Comparison of ENCODE assay signal across 13 mouse cellular contexts in genomic region chr11:11960227-11960626, GRCm38 (mm10).
DNase-seq lines count a peak whose midpoint lies in the region; ATAC-seq and TF ChIP-seq lines count a peak whose summit lies in the region.
"Had no signal": no experiment of that assay in that cellular context is flagged by ENCODE, and none has a peak within 500 bp of the region (broad histone marks: within the 10 kb centered on the region; RNA-seq: fewer than 3 reads in every experiment).

No protein-coding gene starts in this region.

- H3K36me3 ChIP-seq in heart, embryonic 12.5 days: peaks cover 10% of the 10 kb centered on the region
- peaks cover 3% of the 10 kb centered on the region; the same call in 1 of the 2 replicates for H3K36me3 ChIP-seq in lung, embryonic 16.5 days (ENCODE audit: control insufficient read depth, insufficient read depth, low read length)
- peaks cover 11% of the 10 kb centered on the region; the same call in 1 of the 2 replicates for H3K36me3 ChIP-seq in heart, postnatal 0 days (replicated peaks; ENCODE audit: control insufficient read depth, insufficient read depth, low read length)
- H3K36me3 ChIP-seq in stomach, embryonic 15.5 days: no peaks in the 10 kb centered on the region
- H3K36me3 ChIP-seq: hindbrain, embryonic 15.5 days had no signal

- H3K9ac ChIP-seq in heart, embryonic 12.5 days: 0 out of 2 replicates have a peak overlapping the region, but pooled peaks have one; percentile 46
- H3K9ac ChIP-seq in lung, embryonic 16.5 days (ENCODE audit: low read length): peak overlapping the region; percentile 28; the same call in 1 of the 2 replicates
- H3K9ac ChIP-seq in heart, postnatal 0 days (replicated peaks; ENCODE audit: low read depth, low read length): 0 out of 2 replicates have a peak overlapping the region, but pooled peaks have one; percentile 1
- H3K9ac ChIP-seq in stomach, embryonic 15.5 days: no peak overlapping the region
- H3K9ac ChIP-seq: hindbrain, embryonic 15.5 days had no signal

- TF ChIP-seq POLR2A in lung, adult 2 months (IDR thresholded peaks at IDR 0.05; ENCODE audit: borderline replicate concordance, extremely low read depth, low read depth, low read length): no peak

- peaks cover 77% of the 10 kb centered on the region for H3K4me1 ChIP-seq in heart, embryonic 12.5 days (replicated peaks)
- peaks cover 58% of the 10 kb centered on the region for H3K4me1 ChIP-seq in lung, embryonic 16.5 days (replicated peaks; ENCODE audit: control insufficient read depth, insufficient read depth, low read length)
- peaks cover 4% of the 10 kb centered on the region; the same call in 1 of the 2 replicates for H3K4me1 ChIP-seq in lung, adult 2 months (ENCODE audit: control insufficient read depth, insufficient read depth, low read length)
- H3K4me1 ChIP-seq in heart, postnatal 0 days (ENCODE audit: control insufficient read depth, insufficient read depth): peaks cover 72% of the 10 kb centered on the region
- H3K4me1 ChIP-seq in stomach, embryonic 15.5 days: peaks cover 37% of the 10 kb centered on the region

- no peaks in the 10 kb centered on the region for H3K27me3 ChIP-seq in heart, embryonic 12.5 days (replicated peaks)
- H3K27me3 ChIP-seq in lung, embryonic 16.5 days (ENCODE audit: control insufficient read depth, insufficient read depth, low read depth, low read length): no peaks in the 10 kb centered on the region
- no peaks in the 10 kb centered on the region for H3K27me3 ChIP-seq in heart, postnatal 0 days (ENCODE audit: control insufficient read depth, insufficient read depth, low read length)
- H3K27me3 ChIP-seq in stomach, embryonic 15.5 days (replicated peaks): no peaks in the 10 kb centered on the region
- H3K27me3 ChIP-seq: hindbrain, embryonic 15.5 days had no signal

- TF ChIP-seq EP300 in heart, postnatal 0 days (IDR thresholded peaks at IDR 0.05; ENCODE audit: low read depth): no peak

- no peaks in the 10 kb centered on the region for H3K9me3 ChIP-seq in heart, embryonic 12.5 days (replicated peaks)
- no peaks in the 10 kb centered on the region for H3K9me3 ChIP-seq in lung, embryonic 16.5 days (ENCODE audit: control insufficient read depth, low read length)
- no peaks in the 10 kb centered on the region for H3K9me3 ChIP-seq in heart, postnatal 0 days (replicated peaks; ENCODE audit: control insufficient read depth, low read length)
- no peaks in the 10 kb centered on the region for H3K9me3 ChIP-seq in stomach, embryonic 15.5 days
- H3K9me3 ChIP-seq: hindbrain, embryonic 15.5 days had no signal

- H3K27ac ChIP-seq in heart, embryonic 12.5 days (ENCODE audit: poor library complexity, severe bottlenecking): peak overlapping the region; percentile 90
- H3K27ac ChIP-seq in lung, embryonic 16.5 days (ENCODE audit: low read length): peak overlapping the region; percentile 76
- H3K27ac ChIP-seq in heart, postnatal 0 days (ENCODE audit: low read depth): peak overlapping the region; percentile 98
- peak overlapping the region; percentile 87; the same call in 1 of the 2 replicates for H3K27ac ChIP-seq in stomach, embryonic 15.5 days
- H3K27ac ChIP-seq in layer of hippocampus, adult 2 months: no peak overlapping the region

- intact Hi-C loops in heart, postnatal 10 days (cut with DNase I): no loop called here

- no peak for ATAC-seq in heart, embryonic 12.5 days (ENCODE audit: insufficient number of reproducible peaks, low FRiP score)
- no peak for ATAC-seq in lung, embryonic 16.5 days (ENCODE audit: low read depth)
- no peak for ATAC-seq in heart, postnatal 0 days (ENCODE audit: insufficient read depth, low read depth)
- ATAC-seq in stomach, embryonic 15.5 days (ENCODE audit: insufficient read depth, low FRiP score, low read depth): no peak

- H3K4me2 ChIP-seq in heart, embryonic 12.5 days: no peak overlapping the region
- no peak overlapping the region for H3K4me2 ChIP-seq in lung, embryonic 16.5 days (ENCODE audit: low read depth, low read length)
- no peak overlapping the region for H3K4me2 ChIP-seq in heart, postnatal 0 days (ENCODE audit: low read depth, low read length)
- no peak overlapping the region for H3K4me2 ChIP-seq in stomach, embryonic 15.5 days
- H3K4me2 ChIP-seq: hindbrain, embryonic 15.5 days had no signal

- TF ChIP-seq CTCF in lung, adult 2 months (IDR thresholded peaks at IDR 0.05; ENCODE audit: insufficient read depth, low read length): no peak
- no peak for TF ChIP-seq CTCF in heart, postnatal 0 days (IDR thresholded peaks at IDR 0.05; ENCODE audit: low read depth)
- TF ChIP-seq CTCF in layer of hippocampus, adult 2 months (conservative IDR thresholded peaks at IDR 0.05): no peak

- no peak for DNase-seq in heart, postnatal 10 days
- DNase-seq in lung, adult 2 months: no peak
- no peak for DNase-seq in heart, postnatal 0 days (ENCODE audit: low spot score)
- no peak for DNase-seq in layer of hippocampus, adult 2 months (ENCODE audit: low spot score in 2 of 2)
- DNase-seq in left cerebral cortex, adult 9 months (ENCODE audit: low spot score in 2 of 2): no peak
- DNase-seq: cerebellum, adult 9-10 months; lung, postnatal 10 days; thymus, postnatal 4 days had no signal

- WGBS in heart, embryonic 12.5 days: 84% methylated on average over 2 of the region's 2 CpGs
- 72% methylated on average over 2 of the region's 2 CpGs for WGBS in lung, embryonic 16.5 days
- 71% methylated on average over 2 of the region's 2 CpGs for WGBS in lung, adult 2 months
- 76% methylated on average over 2 of the region's 2 CpGs for WGBS in heart, postnatal 0 days
- 76% methylated on average over 2 of the region's 2 CpGs for WGBS in stomach, embryonic 15.5 days

- no peak overlapping the region for H3K4me3 ChIP-seq in heart, embryonic 12.5 days
- H3K4me3 ChIP-seq in lung, embryonic 16.5 days (ENCODE audit: low read length): no peak overlapping the region
- H3K4me3 ChIP-seq in lung, adult 2 months (replicated peaks; ENCODE audit: extremely low read depth, low read depth, low read length): no peak overlapping the region
- no peak overlapping the region for H3K4me3 ChIP-seq in heart, postnatal 0 days (ENCODE audit: low read depth, low read length)
- no peak overlapping the region for H3K4me3 ChIP-seq in stomach, embryonic 15.5 days (replicated peaks)
- no peak overlapping the region for H3K4me3 ChIP-seq in layer of hippocampus, adult 2 months
- H3K4me3 ChIP-seq: erythroblast, embryonic 14.5 days; hindbrain, embryonic 15.5 days had no signal
